Mouse (Mus musculus) brain, embryonic 14.5 days (tissue): Measurements from ENCODE around the gene Tent4b.

ENCODE experiments used
- CTCF ChIP-seq: fragments of 200-500 bp; IDR thresholded peaks from 2 replicates; pipeline ENCODE4 v1.5.1; 2012; ENCODE audit warnings: inconsistent platforms, mild to moderate bottlenecking, moderate library complexity, borderline replicate concordance; ENCODE audit not compliant: insufficient read depth, insufficient read length; ENCODE audit errors: extremely low read depth
- POLR2A ChIP-seq: fragments of 200-500 bp; IDR thresholded peaks from 2 replicates; pipeline ENCODE4 v1.6.1; 2012; ENCODE audit warnings: mild to moderate bottlenecking, inconsistent platforms, borderline replicate concordance; ENCODE audit not compliant: poor library complexity, insufficient read depth, insufficient read length, severe bottlenecking; ENCODE audit errors: extremely low read depth

GRCm38 (mm10) chr8:88207121-88207821 lies 8.3 kb downstream of the Tent4b start:
- TF ChIP-seq CTCF (no peak), POLR2A (no peak)
